Mouse (Mus musculus) liver, embryonic 11.5 days (tissue): ENCODE results near the gene Nmi. TPM values are rescaled to one million over a fixed set of nuclear protein-coding genes. Genes with fewer than 3 reads are reported as not detected.

ENCODE experiments used
- ATAC-seq: fragments of 200-750 bp; cut with Nextera tagmentation; replicated peaks from 2 replicates; pipeline ENCODE4 v1.8.0; 2017; ENCODE audit warnings: moderate number of reproducible peaks, mild to moderate bottlenecking, moderate TSS enrichment, moderate library complexity; ENCODE audit not compliant: low FRiP score
- DNase-seq: peaks from one replicate; pipeline ENCODE4 v3.0.0-alpha.2; 2017; ENCODE audit warnings: low spot score
- H3K27ac ChIP-seq: fragments of 300-500 bp; sonication (generic); 2 replicates; pipeline ENCODE4 v1.5.1; 2014; ENCODE audit warnings: mild to moderate bottlenecking, low read depth, low read length, control low read depth
- H3K27me3 ChIP-seq: fragments of 300-500 bp; sonication (generic); replicated peaks from 2 replicates; pipeline ENCODE4 v1.6.1; 2014; ENCODE audit warnings: low read length, mixed read lengths; ENCODE audit not compliant: control insufficient read depth, insufficient read depth
- H3K36me3 ChIP-seq: fragments of 300-500 bp; sonication (generic); 2 replicates; pipeline ENCODE4 v1.6.1; 2014; ENCODE audit warnings: mild to moderate bottlenecking, low read length, moderate library complexity, mixed read lengths; ENCODE audit not compliant: control insufficient read depth, insufficient read depth
- H3K4me1 ChIP-seq: fragments of 300-500 bp; sonication (generic); replicated peaks from 2 replicates; pipeline ENCODE4 v1.6.1; 2014; ENCODE audit warnings: low read length, mixed read lengths; ENCODE audit not compliant: control insufficient read depth, insufficient read depth
- H3K4me2 ChIP-seq: fragments of 300-500 bp; sonication (generic); 2 replicates; pipeline ENCODE4 v1.6.1; 2014; ENCODE audit warnings: mild to moderate bottlenecking, control low read depth, moderate library complexity
- H3K4me3 ChIP-seq: fragments of 300-500 bp; sonication (generic); 2 replicates; pipeline ENCODE4 v1.5.1; 2014; ENCODE audit warnings: low read depth, low read length, control low read depth
- H3K9ac ChIP-seq: fragments of 300-500 bp; sonication (generic); 2 replicates; pipeline ENCODE4 v1.6.1; 2014; ENCODE audit warnings: low read depth, low read length, control low read depth
- H3K9me3 ChIP-seq: fragments of 300-500 bp; sonication (generic); 2 replicates; pipeline ENCODE4 v1.6.1; 2016; ENCODE audit warnings: low read length, inconsistent platforms, mixed read lengths; ENCODE audit not compliant: control insufficient read depth
- WGBS: fragments of 180-500 bp; shearing (Covaris S2); extraction: QIAGEN DNeasy Blood & Tissue Kit; methylation state at CpG from one replicate; pipeline ENCODE4 v1.1.7; 2014; 5-methylcytosine and 5-hydroxymethylcytosine counted together
- polyA plus RNA-seq: library from polyadenylated mRNA; unstranded; fragments of >200 nt; fragmentation: Nextera tagmentation; extraction: Ambion mirVana; gene quantifications from 2 replicates; pipeline ENCODE4 v1.2.1, GENCODE M21; 2014

The Nmi gene
- polyA plus RNA-seq, 1 experiment from 2014 or later: 11.8 TPM

DNA sequence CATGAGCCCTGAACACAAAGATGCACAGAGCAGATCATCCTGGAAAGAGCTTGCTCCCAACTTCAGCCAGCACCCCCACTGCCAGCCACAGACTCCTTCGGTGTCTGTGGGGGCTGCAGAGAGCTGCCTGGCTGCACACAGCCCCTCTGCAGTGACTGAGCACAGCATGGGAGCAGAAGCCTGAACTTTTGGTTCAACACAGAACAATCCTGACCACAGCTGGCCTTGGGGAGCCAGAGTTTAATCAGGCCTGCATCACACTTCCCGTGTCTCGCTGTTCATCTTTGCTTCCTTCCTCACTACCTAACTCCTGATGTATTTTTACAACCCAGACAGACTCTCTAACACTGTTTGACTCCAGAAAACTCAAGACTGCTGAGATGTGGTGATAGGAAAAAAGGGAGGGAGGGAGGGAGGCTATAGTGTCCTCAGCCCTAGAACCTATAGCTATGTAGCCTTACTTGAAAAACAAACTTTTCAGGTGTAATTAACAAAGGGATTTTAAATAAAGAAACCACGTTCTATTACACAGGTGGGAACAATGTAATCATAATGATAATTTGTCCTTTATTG is 65.7 kb downstream of the Nmi start:
- no peak overlapping the region for H3K9ac ChIP-seq
- no peak for ATAC-seq
- H3K4me2 ChIP-seq: no peak overlapping the region
- no peaks in the 10 kb centered on the region for H3K27me3 ChIP-seq
- no peaks in the 10 kb centered on the region for H3K36me3 ChIP-seq
- no peak overlapping the region for H3K27ac ChIP-seq
- DNase-seq: no peak
- no peaks in the 10 kb centered on the region for H3K4me1 ChIP-seq
- 50% methylated on average over 4 of the region's 4 CpGs for WGBS
- no peak overlapping the region for H3K4me3 ChIP-seq
- no peaks in the 10 kb centered on the region for H3K9me3 ChIP-seq

DNA sequence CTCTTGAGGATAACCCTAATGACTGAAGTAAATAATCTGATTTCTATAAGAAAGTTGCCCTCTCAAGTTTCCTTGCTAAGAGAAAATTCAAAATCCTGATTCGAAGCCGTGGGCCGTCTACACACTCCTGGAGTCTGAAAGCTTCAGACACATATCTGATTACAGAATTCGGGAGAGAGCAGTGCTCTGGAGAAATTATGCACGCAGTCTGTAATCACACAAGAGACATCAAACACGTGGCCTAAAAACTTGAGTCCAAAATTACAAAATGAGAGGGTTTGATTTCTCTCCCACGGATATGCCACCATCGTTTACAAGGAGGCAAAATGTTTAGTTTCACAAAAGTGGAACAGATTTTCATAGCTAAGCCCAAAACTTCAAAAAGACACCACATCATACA is 67.7 kb downstream of the Nmi start:
- Histone ChIP-seq H3K4me3 (no peak overlapping the region), H3K36me3 (no peaks in the 10 kb centered on the region), H3K9me3 (no peaks in the 10 kb centered on the region), H3K4me2 (no peak overlapping the region), H3K4me1 (no peaks in the 10 kb centered on the region), H3K27me3 (no peaks in the 10 kb centered on the region), H3K9ac (no peak overlapping the region), H3K27ac (no peak overlapping the region)
- ATAC-seq (no peak), DNase-seq (no peak)
- 83% methylated on average over 8 of the region's 8 CpGs for WGBS

Other genes starting within 250 kb of the Nmi start
- 29.2 and 35.1 TPM in 2 replicates for gene Rbm43, start 38.3 kb downstream of the Nmi start, polyA plus RNA-seq
- 1.8 and 1.9 TPM in 2 replicates for gene Tnfaip6, start 64.5 kb upstream of the Nmi start, polyA plus RNA-seq
- 41.5 and 44.9 TPM in 2 replicates for gene Rif1, start 99.3 kb upstream of the Nmi start, polyA plus RNA-seq